In the genomic region with DNA sequence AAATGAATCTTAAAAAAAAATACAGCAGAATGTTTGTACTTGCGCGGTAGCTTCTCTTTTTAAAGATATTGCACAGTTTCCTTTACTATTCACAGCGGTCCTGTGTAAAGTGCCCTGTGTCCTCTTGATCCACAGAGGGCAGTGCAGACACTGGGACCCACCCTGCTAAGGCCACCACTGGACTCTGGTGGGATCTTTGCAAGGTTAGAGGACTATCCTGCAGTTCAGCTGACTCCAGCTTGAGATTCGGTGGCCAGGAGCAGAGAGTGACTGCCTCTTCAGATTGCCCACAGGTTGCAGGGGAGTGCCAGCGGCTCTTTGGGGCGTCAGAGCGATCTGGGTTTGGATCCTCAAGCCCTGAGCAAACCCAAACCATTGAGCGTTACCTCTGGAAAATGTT, we compare ENCODE assay signal across 9 mouse cellular contexts. TPM values are rescaled to one million over a fixed set of nuclear protein-coding genes. Genes with fewer than 3 reads are reported as not detected.
DNase-seq lines count a peak whose midpoint lies in the region; ATAC-seq and TF ChIP-seq lines count a peak whose summit lies in the region.
"Had no signal": no experiment of that assay in that cellular context is flagged by ENCODE, and none has a peak within 500 bp of the region (broad histone marks: within the 10 kb centered on the region; RNA-seq: fewer than 3 reads in every experiment).

No protein-coding gene starts in this region.

- peaks cover 15% of the 10 kb centered on the region for H3K79me2 ChIP-seq in liver, adult 2 months (ENCODE audit: control insufficient read depth, insufficient read depth, low read length)

- no peaks in the 10 kb centered on the region for H3K36me3 ChIP-seq in liver, adult 2 months (ENCODE audit: control insufficient read depth, insufficient read depth, low read length)
- H3K36me3 ChIP-seq in midbrain, embryonic 16.5 days (ENCODE audit: control insufficient read depth, insufficient read depth, low read length): no peaks in the 10 kb centered on the region
- H3K36me3 ChIP-seq: lung, embryonic 15.5 days had no signal

- peak; percentile 15; the same call in 1 of the 2 replicates for TF ChIP-seq CTCF in cerebellum, adult 2 months (IDR thresholded peaks at IDR 0.05; ENCODE audit: borderline replicate concordance, insufficient read depth, low read depth, low read length)
- TF ChIP-seq CTCF in liver, adult 2 months (IDR thresholded peaks at IDR 0.05; ENCODE audit: low read depth, low read length): peak; percentile 54

- no peaks in the 10 kb centered on the region for H3K9me3 ChIP-seq in midbrain, embryonic 16.5 days (replicated peaks; ENCODE audit: control insufficient read depth, low read length, poor library complexity, severe bottlenecking)
- H3K9me3 ChIP-seq: lung, embryonic 15.5 days had no signal

- H3K4me2 ChIP-seq in midbrain, embryonic 16.5 days (ENCODE audit: low read length): no peak overlapping the region

- TF ChIP-seq POLR2A in cerebellum, adult 2 months (IDR thresholded peaks at IDR 0.05; ENCODE audit: borderline replicate concordance, insufficient read depth, low read length): no peak
- TF ChIP-seq POLR2A in liver, adult 2 months (IDR thresholded peaks at IDR 0.05; ENCODE audit: extremely low read depth, insufficient read depth, low read length): no peak

- peak; percentile 2 to 15 for DNase-seq in heart, adult 18-20 months
- DNase-seq in heart, adult 8-10 months (ENCODE audit: low spot score): no peak
- peak; percentile 63 for DNase-seq in 416B (ENCODE audit: low read depth)
- DNase-seq in cerebellum, adult 2 months: peak; percentile 13 to 22
- DNase-seq in liver, adult 2 months (ENCODE audit: extremely low read depth, low read depth, low spot score): peak; percentile 29
- peak; percentile 15 for DNase-seq in retina, embryonic 14.5 days (ENCODE audit: low spot score)
- DNase-seq in right cerebral cortex, postnatal 36 days (ENCODE audit: low spot score in 2 of 2): no peak

- H3K9ac ChIP-seq in liver, adult 2 months (ENCODE audit: low read depth, low read length): no peak overlapping the region
- no peak overlapping the region for H3K9ac ChIP-seq in midbrain, embryonic 16.5 days (ENCODE audit: low read depth, low read length)

- H3K27ac ChIP-seq in cerebellum, adult 2 months (ENCODE audit: insufficient read depth, low read length): no peak overlapping the region
- no peak overlapping the region for H3K27ac ChIP-seq in liver, adult 2 months (replicated peaks; ENCODE audit: insufficient read depth, low read depth, low read length)
- H3K27ac ChIP-seq in midbrain, embryonic 16.5 days (ENCODE audit: low read length): no peak overlapping the region
- H3K27ac ChIP-seq: lung, embryonic 15.5 days had no signal

- no peaks in the 10 kb centered on the region for H3K4me1 ChIP-seq in cerebellum, adult 2 months (ENCODE audit: control insufficient read depth, insufficient read depth, low read length)
- peaks cover 4% of the 10 kb centered on the region for H3K4me1 ChIP-seq in liver, adult 2 months (ENCODE audit: control insufficient read depth, insufficient read depth, low read length)
- peaks cover 28% of the 10 kb centered on the region for H3K4me1 ChIP-seq in midbrain, embryonic 16.5 days (ENCODE audit: control insufficient read depth, insufficient read depth, low read length)

- ATAC-seq in midbrain, embryonic 16.5 days: no peak

- no peaks in the 10 kb centered on the region for H3K27me3 ChIP-seq in cerebellum, adult 2 months (ENCODE audit: control insufficient read depth, insufficient read depth, low read length)
- H3K27me3 ChIP-seq in liver, adult 2 months (ENCODE audit: control insufficient read depth, insufficient read depth, low read length): no peaks in the 10 kb centered on the region
- no peaks in the 10 kb centered on the region for H3K27me3 ChIP-seq in midbrain, embryonic 16.5 days (ENCODE audit: control insufficient read depth, insufficient read depth, low read depth, low read length)
- H3K27me3 ChIP-seq: lung, embryonic 15.5 days had no signal

- H3K4me3 ChIP-seq in cerebellum, adult 2 months (replicated peaks; ENCODE audit: insufficient read depth, low read depth, low read length): no peak overlapping the region
- no peak overlapping the region for H3K4me3 ChIP-seq in liver, adult 2 months (ENCODE audit: insufficient read depth, low read depth, low read length)
- no peak overlapping the region for H3K4me3 ChIP-seq in midbrain, embryonic 16.5 days (ENCODE audit: low read depth, low read length)

- WGBS in cerebellum, adult 2 months: 67% methylated on average over 8 of the region's 8 CpGs
- 60% methylated on average over 8 of the region's 8 CpGs for WGBS in liver, adult 2 months
- WGBS in midbrain, embryonic 16.5 days: 60% methylated on average over 8 of the region's 8 CpGs

RNA-seq across cellular contexts. Expression of gene Sec63, which starts 1.0 kb away (rescaled TPM):
- 10 to 100 TPM; 29.5 to 37.7 TPM for total RNA-seq in heart, adult 18-20 months (2021)
- total RNA-seq in heart, adult 8-10 months (2022): 10 to 100 TPM; 24.4 to 38.7 (median 29.4) TPM
- 42.4 and 46.8 TPM in 2 replicates for polyA plus RNA-seq in cerebellum, adult 2 months (2012; rRNA removed)
- 36.7 and 42.8 TPM in 2 replicates for total RNA-seq in liver, adult 2 months (2014; rRNA removed)
- polyA plus RNA-seq in liver, adult 2 months (2012; rRNA removed): 12.5 and 13.6 TPM in 2 replicates
- 16.3 and 19.6 TPM in 2 replicates for polyA plus RNA-seq in midbrain, embryonic 16.5 days (2015; fragmentation: Nextera tagmentation; extraction: Ambion mirVana)

Comparison
In these comparisons a context has a peak if more than half of its experiments do, and no peak if none do; other contexts are left out.
1. DNase-seq: peak in heart, adult 18-20 months (2 of 2), 416B (single experiment), cerebellum, adult 2 months (2 of 2), liver, adult 2 months (single experiment) and retina, embryonic 14.5 days (single experiment); none in heart, adult 8-10 months (single experiment) and right cerebral cortex, postnatal 36 days (0 of 2).